Mouse (Mus musculus) embryo, embryonic 10.5 days (tissue): ENCODE results near the gene Dapk1.
"Not testable (repeated sequence)": the region's sequence is repeated elsewhere in the genome, so short reads cannot be mapped to it uniquely, and the experiment has no call there.

Experiments used
- DNase-seq: peaks from one replicate; pipeline ENCODE4 v3.0.0-alpha.2; 2015; ENCODE audit warnings: low spot score

Gene Dapk1

DNA sequence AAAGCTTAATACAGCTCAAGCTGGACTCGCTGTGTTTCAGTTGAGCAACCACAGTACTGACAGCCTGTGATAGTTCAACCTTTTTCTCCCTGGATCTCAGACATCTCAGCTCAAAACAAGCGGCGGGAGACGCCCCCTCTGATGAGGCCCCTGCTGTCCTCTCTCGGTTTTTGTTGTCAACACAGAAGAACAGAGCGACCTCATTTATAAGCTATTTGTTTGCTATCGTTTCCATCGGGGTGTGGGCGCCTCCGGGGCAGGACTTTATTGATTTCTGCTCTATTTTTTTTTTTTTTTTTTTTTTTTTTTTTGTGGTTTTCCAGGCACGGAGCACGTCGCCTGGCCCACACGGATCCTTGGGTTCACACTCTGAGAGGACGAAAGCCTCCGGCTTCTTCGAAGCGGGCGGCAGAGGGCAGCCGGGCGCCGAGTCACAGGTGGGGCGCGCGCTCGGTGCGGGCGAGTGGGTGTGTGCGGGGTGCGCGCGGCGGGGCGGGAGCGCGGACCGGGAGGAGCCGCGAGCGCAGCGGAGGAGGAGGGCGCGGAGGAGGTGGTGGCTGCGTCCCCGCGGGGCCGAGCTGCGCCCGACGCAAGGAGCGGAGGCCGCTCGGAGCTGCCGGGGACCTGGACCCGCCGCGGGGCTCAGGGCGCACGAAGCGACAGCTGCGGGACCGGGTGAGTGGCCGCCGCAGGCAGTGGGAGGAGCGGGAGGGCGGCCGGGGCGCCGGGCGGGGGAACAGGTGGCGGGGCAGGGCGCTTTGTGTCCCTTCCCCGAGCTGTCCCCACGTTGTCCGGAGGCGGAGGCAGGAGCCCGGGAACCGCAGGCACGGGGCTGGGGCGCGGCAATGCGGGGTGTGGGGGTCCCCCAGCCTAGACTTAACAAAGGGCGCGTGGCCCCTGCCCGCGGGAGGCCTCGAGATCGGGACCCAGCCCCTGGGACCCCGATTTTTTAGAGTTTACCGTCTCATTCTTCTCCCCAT lies at the start of gene Dapk1:
Gene Dapk1, plus strand, starts transcription at position 512 of the 980 bp plus-strand sequence.
- DNase-seq: peak; percentile 88

DNA sequence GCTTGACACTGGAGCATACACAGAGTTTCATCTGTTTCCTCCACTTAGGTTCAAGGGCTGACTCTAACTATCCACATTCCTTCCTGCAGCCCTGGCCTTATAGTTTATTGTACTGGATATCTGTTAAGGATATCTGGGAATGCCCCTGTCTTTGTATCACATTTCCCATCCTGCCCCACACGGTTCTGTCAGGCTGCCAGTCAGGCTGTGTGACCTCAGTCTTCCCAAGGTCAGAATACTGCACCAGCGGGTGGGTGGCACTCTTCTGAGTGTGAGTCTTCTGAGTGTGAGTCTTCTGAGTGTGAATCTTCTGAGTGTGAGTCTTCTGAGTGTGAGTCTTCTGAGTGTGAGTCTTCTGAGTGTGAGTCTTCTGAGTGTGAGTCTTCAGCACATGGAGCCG lies 48.4 kb upstream of the Dapk1 start:
- DNase-seq: no peak

DNA sequence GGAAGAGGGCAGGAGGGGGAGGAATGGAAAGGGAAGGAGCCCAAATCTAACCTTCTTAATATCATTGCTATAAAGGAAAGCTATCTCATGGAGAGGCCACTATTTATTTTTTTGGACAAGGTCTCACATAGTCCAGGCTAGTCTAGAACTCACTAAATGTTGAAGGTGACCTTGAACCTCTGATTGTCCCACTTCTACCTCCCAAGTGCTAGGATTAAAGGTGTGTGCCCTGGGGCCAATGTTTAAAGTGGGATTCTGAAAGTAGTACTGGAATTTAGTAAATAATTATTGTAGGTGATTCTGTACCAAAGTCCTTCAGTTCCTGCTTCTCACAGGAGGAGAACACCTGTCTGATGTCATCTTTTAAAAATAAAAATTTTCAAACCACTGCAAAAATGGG lies 45.3 kb upstream of the Dapk1 start:
- DNase-seq: no peak

DNA sequence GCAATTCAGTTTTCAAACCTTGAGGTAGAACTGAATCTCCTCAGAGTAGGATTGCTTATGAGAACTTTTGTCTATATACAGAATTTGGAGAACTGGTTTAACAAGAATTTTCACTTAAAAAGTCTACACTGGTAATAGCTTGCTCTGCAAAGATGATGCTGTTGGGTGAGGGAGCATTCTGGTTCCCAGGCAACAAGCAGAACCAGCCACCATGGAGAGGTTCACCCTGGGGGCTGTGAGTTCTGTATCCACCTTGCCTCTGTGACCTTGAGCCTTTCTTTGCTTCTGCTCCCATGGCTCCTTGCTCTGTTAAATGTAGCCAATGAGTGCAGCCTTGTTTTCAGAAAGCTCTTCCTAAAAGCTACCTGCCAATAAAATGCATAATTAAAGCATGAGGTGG lies 44.8 kb upstream of the Dapk1 start:
- DNase-seq: no peak

DNA sequence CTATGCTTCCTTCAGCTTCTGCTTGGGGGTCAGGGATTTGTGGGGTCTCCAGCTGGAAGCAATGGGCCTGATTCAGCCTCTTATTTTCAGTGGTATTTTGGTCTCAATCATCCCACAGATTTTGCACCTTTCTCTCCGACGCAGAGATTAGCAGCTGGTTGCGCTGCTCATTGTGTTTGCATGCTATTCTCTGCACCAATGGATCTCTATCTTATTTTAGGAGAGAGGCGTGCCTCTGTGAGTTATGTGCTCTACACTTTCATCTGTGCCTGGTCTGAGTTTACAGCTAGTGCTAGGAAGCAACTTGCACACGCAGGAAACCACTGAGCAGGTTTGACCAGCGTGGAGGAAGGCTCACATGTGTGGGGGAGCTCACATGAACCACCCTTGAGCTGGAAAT lies 37.4 kb upstream of the Dapk1 start:
- DNase-seq: no peak

DNA sequence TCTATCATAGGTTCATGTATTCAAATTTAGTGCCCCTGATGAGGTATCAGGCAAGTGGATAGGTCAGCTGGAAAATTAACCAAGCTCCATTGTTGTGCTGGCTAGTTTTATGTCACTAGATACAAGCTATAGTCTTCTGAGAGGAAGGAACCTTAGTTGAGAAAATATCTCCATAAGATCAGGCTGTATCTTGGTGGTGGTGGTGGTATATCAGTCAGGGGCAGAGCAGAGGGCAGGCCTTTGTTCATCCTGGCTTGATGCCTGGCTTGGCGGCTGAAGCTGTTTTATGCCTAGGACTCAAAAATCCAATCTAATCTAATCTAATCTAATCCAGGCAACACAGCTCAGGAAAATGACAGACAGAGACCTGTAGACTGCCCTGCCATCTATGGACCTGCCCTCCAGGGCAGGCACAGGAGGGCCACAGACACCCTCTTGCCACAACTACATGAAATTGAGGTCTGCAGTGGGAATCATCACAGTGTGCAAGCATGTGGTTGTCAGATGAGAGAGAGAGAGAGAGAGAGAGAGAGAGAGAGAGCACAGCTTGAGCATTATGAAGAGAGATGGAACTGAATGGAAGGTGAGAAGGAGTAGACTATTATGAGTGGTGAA lies 32.7 kb upstream of the Dapk1 start:
- DNase-seq: no peak

DNA sequence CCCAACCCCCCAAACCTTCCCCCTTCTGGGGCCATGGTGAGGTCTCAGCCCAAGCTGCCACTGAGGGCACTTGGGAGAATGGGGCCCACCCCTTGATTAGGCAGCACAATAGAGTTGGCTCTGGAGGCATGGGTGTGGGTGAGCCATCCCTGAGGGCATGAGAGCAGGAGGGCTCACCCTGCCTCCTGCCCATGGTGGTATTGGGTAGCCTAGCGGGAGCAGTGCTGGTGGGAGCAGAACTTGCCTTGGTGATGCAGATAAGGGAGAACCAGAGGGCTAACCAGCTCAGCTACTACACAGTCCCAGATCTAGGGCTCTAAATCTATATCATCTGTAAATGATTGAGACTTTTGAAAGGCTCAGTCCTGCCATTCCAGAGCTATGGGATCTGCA lies 32.2 kb upstream of the Dapk1 start:
- DNase-seq: no peak

DNA sequence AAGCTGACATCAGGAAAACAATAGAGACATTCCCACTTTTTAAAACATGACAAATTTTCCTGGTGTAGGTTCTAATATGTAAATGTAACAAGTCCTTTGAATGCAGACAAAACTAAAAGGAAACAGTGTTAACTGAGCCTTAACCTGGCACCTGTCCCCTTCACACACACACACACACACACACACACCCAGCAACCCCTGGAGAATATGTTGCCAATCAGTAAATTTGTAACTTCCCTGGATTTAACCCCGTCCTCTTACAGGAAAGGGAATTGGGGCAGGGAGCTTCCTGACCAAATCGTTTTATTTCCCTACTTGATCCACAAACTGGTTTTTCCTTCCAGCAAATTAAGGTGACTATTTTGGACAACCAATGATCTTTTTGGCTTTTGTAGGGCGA lies 28.2 kb upstream of the Dapk1 start:
- DNase-seq: no peak

DNA sequence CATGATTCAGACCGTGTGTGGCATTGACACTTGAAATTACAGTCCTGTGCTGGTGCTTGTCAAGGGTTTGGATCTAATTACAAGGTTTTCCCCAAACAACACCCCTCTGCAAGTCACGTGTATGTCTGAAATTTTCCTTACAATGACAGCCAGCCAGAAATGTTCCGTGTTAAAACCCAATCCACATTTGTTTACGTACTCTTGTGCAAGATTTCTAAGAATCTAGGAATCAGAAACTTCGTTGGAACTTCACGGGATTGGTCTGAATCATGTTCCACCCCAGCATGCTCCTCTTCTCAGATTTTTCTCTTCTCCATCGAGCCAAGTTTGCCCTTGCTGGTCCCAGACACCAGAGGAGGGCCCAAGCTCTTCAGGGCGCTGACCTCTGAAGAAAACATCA lies 27.8 kb upstream of the Dapk1 start:
- DNase-seq: no peak

DNA sequence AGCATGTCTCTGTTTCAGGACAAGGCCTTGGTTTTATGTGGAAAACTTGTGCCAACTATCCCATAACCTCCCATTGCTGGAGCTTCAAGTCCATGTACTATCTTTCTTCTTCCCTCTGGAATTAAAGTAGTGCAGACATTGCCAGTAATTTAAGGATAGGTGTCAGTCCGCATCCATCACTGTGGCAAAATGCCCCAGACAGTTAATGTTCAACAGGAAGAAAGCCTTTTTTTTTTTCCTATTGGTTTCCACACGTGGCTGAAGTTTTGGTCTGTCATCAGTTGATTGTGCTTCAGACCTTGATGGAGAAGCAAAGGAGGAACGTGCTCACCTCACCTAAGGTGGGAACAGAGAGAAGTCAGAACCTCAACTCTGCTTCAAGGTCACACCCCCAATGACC lies 23.2 kb upstream of the Dapk1 start:
- DNase-seq: no peak

DNA sequence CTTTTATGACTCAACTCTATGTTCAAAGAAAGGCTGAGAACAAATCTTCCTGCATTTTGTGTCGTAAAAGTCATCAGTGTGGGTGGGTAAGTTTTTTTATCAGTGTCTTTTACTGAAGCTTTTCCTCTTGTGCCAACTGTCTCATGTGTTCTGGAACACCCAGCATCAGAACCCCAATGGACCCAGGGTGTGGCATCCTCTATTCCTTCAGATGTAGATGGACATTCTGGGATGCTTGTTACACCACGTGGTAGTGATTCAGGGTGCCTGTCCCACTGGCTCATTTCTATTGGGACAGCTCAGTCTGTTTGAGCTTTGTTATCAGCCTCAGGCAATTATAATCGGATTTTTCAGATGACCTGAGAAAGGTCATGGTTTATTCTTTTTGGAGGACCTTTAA lies 6.9 kb upstream of the Dapk1 start:
- no peak for DNase-seq

DNA sequence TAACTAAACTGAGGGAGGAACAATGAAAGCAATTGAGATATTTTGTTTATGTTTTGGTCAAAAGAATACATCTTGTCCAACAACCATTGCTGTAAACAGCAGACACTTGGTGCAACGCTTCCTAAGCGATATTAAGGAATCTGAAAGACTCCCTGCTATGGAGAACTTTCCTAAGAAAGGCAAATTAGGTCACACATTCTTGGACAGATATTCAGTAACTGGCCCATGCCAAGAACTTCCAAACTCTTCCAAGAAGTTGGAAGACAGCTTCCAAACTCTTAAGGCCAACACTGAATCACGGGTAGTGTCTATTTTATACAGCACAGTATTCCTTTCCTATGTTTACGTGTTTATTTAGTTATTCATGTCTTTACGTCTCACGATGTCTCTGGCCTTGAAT lies 6.2 kb upstream of the Dapk1 start:
- DNase-seq: no peak

DNA sequence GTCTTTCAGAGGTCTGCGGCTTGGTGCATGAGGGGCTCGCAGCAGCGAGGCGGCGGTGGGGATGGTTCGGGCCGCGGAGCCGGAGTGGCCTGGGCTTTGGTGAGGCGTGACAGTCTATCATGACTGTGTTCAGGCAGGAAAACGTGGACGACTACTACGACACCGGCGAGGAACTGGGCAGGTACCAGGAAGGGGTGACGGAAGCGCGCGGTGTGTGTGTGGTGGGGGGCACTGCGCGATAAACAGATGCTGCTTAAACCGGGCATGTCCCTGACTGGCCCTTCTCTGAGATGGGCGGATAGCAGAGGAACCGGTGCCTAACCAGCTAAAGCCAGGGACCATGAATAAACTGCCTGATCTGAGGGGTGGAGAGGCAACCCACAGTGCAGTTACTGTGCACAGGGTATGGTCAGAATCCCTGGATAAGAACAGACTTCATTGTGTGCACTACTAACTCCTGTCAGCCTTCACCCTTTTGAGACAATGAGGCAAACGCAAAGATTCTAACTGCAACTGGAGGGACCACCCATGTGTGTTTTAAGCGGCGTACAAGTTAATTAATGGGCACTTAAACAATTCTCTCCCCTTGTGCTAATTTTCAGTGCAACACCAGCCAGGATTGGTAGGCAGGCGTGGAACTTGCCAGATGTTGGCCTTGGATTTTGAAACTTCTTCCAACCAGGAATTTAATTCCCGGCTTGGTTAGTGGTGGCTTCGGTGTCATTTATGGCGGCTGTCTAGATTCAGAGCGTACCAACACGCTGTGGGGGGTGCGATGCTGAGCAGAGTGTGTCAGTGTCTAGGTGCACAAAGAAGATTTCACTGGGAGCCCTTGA lies 887 bp downstream of the Dapk1 start:
- DNase-seq: peak; percentile 60

DNA sequence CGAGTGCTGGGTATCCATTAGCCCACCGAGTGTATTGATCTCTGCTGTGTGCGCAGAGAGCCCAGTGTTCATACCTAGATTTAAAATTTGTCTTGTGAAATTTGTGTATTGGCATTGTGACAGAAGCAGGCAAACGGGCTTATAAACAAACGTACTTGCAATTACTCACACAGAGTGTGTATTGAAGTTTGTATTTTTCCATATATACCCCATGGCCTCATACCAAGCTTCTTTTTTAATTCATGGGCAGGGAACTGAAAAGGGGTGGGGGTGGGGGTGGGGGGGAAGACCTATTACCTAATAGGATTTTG lies 1.5 kb downstream of the Dapk1 start:
- no peak for DNase-seq

DNA sequence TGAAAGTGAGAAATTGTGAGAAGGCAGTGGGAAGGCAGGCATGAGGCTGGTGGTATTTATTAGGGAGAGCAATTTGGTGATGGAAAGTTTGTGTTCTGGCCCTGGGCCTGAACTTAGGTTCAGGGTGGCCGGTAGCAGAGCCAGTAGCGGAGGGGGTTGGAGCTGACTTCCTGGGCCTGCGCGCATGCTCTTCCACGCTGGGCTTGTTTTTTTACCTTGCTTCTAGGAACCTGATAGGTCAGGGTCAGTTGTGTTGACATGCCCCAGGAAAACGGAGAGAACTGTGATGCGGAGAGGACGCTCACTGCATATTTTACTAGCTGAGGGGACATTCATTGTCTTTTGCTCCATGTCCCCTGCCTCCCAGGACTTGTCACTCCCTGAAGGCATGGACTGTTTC lies 5.7 kb downstream of the Dapk1 start:
- DNase-seq: no peak

DNA sequence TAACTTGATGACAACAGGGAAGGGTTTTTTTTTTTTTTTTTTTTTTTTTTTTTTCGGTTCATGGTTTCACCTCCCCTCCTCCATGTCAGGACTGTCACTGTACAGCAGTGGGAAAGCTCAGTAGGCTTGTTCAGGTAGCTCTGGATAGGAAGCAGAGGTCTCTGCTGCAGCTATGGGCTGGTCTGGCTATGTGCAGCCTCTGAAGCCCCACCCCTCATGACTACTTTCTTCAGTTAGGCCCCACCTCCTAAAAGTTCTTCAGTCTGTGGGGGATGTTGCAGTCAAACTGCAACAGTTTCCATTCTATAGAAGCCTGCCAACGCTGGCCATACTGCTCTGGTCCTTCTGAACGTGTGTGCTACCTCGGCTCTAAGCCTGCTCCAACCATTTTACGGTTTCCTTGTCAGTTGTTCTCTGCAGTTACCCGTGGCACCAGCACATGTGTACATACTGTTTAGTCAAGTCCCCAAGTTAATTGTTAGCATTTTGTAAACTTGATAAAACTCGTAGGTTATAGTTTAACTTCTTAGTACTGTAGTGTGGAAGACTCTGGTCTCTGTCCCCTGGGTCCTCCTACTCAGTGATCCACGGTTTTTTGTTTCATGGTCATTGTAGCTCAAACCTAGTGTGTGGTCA lies 6.8 kb downstream of the Dapk1 start:
- no peak for DNase-seq

DNA sequence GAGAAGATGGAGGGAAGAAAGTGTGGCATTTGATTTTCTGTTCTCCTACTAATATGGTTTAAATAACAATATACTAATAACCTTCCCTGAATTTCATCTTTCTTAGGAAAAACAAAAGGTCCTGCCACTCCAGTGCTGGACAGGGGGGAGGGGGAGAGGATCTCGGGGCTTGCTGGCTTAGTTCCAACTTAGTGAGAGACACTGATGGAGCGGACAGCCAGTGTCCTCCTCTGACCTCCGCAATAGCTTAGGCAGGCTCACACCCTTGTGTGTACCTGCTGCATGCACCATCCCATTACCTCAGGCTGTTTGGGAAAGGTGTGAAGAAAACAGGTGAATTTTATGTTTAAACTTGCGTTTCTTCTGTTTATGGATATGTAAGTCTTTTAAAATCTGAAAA lies 7.5 kb downstream of the Dapk1 start:
- no peak for DNase-seq

DNA sequence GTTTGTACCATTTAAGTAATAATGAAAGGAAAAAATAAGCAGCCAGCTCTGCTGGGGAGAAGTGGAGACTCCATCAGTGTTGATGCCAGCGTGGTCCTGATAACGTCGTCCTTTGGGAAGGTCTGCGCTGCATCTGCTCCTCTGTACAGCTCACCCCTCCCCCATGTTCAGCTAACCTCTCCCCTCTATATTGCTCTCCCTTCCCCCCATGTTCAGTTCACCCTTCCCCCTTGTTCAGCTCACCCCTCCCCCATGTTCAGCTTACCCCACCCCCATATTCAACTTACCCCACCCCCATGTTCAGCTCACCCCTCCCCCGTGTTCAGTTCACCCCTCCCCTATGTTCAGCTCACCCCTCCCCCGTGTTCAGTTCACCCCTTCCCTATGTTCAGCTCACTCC lies 8.8 kb downstream of the Dapk1 start:
- no peak for DNase-seq

DNA sequence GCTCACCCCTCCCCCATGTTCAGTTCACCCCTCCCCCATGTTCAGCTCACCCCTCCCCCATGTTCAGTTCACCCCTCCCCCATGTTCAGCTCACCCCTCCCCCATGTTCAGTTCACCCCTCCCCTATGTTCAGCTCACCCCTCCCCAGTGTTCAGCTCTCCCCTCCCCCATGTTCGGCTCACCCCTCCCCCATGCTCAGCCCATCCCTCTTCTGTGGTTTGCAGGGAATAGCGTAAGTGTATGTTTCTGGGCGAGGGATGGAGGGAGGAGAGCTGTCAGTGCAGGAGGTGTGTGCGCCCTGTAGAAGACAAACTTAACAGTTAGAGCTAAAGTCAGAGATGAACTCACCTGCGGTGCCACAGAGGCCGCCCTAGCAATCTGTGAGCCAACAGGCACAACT lies 9.2 kb downstream of the Dapk1 start:
- DNase-seq: not testable (repeated sequence)

DNA sequence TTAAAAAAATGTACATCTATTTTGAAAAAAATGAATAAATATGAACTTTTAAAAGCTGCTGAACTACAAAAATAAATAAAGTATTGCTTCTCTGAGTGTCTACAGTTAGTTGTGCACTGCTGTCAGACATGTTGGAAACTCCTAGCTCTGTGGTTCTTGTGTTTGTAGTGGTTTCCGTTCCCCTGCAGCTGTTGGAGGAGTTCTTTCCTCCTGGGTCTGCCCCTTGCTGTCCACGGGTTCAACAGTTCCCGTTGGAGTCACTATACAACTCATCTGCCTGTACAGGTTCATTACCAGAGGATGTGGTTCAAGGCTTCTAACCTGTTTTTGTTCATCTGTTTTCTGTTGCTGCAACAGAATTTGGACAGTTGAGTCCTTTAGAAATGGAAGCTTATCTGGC lies 10.4 kb downstream of the Dapk1 start:
- DNase-seq: no peak

DNA sequence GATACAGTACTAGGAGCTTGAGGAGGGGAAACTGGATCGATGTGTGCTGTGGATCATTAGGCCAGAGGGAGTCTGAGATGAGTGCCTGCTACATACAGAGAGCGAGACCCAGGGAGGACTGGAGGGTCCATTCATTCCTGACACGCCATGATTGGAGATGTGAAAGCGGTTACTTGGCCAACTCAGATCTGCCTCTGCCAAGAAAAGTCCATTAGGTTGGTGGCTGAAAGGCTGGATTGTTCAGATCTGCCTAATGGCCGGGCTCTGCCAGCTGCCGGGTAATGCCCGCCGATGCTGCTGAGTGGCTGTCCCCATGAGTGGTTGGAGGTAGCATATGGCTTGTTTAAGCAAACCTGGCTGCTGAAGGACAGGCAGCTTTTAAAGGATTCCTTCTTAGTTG lies 12.4 kb downstream of the Dapk1 start:
- DNase-seq: no peak

DNA sequence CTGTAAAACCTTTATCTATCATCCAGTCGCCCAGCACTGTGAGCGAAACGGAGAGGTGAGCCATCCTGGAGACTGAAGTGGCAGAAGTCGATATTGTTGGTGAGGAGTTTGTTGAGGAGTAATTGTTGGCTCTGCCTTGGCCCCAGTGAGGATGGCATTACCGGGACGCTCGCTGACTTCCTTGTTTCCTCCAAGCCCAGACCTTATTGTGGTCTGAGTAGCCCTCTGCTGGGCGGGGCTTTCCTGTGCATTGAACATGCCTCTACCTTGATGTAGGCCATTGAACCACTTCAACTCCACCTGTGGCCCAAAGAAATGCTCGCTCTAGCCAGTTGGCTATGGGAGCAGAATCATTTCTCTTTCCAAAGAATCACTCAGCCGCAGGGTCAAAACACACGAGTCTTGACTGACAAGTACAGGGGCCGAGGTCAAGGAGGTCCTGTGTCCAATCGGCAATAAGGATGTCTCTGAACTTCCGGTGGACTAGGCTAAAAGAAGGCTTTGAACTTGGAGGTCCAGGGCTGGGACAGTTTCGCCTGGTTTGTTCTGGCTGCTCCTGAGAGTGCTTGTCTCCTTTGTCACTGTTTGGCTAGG lies 13.4 kb downstream of the Dapk1 start:
- no peak for DNase-seq
